Mouse (Mus musculus): ENCODE measurements at regions not wholly inside any gene's neighbourhood (a gene's known extent, or its start where the extent isn't known, plus 50 kb on each side); places are given as distances from the start of the nearest gene placed in this dataset.
A peak's percentile ranks its signal among the peaks of the same experiment; 100 is the strongest.

DNA sequence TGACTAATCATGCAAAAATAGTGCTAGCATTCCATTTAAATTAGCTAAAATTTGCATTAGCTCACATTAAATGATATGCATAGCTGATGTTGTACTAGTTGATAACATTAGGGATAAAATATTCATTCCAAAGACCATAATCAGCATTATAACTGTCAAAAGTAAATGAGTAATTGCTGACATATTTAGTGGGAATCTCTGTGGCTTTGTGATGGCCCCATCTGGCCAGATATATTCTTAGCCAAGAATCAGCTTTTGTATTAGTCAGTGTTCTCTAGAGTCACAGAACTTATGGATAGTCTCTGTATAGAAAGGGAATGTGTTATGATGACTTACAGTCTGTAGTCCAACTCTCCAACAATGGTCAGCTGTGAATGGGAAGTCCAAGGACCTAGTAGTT is 171.2 kb downstream of the Gria2 start:
- no peak for DNase-seq (ENCODE audit: low spot score)

GRCm38 (mm10) chr3:80610414-80610813 is 192.2 kb downstream of the Gria2 start:
- DNase-seq (ENCODE audit: low spot score) = no peak

GRCm38 (mm10) chr3:80608467-80608866 is 194.2 kb downstream of the Gria2 start:
- peak; percentile 36 for DNase-seq (ENCODE audit: low spot score)

DNA sequence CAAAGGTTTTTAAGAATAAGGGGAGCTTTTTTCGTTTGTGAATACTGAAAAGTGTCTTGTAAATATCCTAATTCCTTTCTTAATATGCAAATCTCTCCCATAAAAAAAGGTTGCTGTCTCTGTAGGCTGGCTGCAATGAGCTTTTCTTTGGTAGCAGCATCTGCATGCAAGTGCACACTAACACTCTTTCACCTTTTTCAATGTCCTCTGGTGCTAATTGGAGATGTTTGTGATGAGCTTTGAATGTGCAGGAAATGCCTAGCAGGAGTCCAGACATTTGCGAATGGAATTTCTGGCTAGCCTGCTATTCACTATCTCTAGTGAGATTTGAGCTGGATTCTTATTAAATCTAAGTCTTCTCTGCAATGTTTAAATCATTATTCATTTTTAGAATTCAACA is 194.8 kb downstream of the Gria2 start:
- peak; percentile 1 for DNase-seq (ENCODE audit: low spot score)

GRCm38 (mm10) chr3:80597549-80597948 is 205.1 kb downstream of the Gria2 start:
- DNase-seq (ENCODE audit: low spot score) = no peak

- DNase-seq (ENCODE audit: low spot score) = no peak
Observed at GRCm38 (mm10) chr3:80567514-80567913, 235.1 kb downstream of the Gria2 start.

DNA sequence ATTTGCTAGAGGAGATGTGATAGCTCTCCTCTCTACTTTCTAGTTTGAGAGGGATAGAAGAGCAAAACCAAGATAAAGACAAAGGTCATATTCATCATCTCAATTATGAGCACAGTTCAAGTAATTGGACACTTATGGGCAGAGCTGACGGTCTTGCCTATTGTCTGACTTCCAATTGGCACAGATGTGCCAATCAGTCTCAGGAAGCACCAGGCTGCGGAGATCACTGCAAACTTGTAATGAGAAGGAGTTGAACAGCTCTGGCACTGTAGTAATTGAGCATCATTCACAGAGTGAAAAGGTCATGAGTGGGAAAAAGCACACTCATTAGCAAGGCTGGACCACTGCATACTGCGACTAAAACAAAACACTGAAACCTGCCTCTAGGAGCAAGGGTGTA is 236.4 kb downstream of the Gria2 start:
- no peak for DNase-seq (ENCODE audit: low spot score)

DNA sequence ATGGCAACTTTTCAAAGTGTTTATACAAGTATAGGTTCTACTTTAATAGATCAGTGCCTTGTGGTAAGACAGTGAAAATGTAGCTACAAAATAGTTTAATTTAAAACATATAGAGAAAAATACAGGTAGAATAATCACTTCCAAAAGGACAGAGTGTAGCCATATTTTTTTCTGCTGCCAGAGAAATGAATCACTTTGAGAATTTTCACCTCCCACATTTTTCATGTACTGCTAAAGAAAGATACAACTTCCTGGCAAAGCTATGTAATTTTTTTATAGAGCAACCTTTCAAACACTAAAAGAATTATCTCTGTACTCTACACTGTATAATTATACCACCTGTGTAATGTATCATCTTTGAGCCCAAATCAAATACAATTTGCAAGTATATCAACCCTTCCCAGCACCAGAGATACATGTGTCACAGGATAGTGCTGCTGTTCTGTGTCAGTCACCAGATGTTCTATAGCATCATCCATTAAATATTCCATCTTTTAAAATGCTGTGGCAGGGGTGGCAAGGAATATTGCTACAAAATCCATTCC is 256.4 kb downstream of the Gria2 start:
- DNase-seq (ENCODE audit: low spot score) = no peak

- DNase-seq (ENCODE audit: low spot score) = no peak
Observed at GRCm38 (mm10) chr3:80543783-80544182, 258.9 kb downstream of the Gria2 start.

GRCm38 (mm10) chr3:80541382-80541781 is 261.3 kb downstream of the Gria2 start:
- DNase-seq (ENCODE audit: low spot score) = no peak

DNA sequence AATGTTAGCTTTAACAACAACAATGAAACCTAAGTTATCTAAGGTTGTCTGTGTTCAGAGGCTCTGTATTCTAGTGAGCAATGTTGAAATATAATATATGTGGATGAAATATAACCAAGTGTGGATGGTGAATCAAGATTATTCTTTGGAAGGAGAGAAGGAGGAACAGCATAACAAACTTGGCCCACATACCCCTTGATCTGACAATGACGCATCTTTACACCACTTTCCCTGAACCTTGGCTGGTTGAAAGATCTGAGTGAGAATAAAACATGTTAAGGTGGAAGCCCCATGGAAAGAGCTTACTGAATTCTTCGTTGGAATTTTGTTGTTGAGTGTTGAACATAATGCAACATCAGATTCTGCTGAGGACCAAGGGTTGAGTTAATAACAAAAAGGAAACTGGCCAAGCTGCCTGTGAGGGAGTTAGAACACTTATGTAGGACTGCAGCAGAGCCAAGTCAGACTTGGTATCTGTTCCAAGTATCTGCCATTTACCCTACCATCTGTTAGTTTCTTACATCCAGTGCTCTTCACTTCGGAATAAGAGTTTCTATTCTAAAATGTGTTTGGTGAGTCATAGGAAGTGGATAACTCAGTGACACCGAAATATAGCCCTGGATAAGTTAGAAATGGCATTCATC is 268.8 kb downstream of the Gria2 start:
- DNase-seq (ENCODE audit: low spot score) = no peak

DNA sequence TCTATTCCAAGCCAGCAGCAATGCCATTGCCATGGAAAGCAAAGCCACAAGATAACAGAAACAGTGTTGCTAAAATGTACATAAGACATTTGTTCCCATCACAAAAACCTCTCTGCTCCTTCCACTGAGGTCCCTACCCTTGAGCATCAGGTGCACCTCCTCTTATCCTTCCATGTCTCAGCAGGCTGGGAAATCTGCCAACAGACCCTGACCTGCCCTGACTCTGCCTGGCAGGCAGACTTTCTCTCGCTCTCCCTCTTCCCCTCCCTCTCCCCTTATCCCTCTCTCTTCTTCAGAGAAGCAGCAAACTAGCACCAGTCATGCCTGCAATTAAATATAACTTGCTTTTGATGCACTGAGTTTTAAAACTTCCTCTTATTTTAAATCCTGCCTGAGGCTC is 288.6 kb downstream of the Gria2 start:
- DNase-seq (ENCODE audit: low spot score) = no peak

GRCm38 (mm10) chr3:80509185-80509584 is 293.4 kb downstream of the Gria2 start:
- no peak for DNase-seq (ENCODE audit: low spot score)

DNA sequence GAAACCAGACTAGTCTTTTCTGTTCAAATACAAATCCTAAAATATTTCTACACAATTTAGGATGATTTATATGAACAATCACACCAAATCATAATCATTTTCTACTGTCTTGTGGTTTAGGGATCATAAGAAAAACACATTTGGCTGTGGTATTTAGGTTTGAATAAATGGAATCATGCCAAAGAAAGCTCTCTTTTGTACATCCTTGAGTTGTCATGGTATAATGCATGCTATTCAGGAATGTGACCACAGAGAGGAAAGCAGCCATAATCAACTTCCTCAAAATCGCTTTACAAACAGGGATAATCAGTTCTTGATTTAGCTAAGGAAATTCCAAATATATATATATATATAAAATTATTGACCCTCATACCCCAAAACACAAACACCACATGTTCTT is 295.9 kb downstream of the Gria2 start:
- DNase-seq (ENCODE audit: low spot score) = no peak

DNA sequence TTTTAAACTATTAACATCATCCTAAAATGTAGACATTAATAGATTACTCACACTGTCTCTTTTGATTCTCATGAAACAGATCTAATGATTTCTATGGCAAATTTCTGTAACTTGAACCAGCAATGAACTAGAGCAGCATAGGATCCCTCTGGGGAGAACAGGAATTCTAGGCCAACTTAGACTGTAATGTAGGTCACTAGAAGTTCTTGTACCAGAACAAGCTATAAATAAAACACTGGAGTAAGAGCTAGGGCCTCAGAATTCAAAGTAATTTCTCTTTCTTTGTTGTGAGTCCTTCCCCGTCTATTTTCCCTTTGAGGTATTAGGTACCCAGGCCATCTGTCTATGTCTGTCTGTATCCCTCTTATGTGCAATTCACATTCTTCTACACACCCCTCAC is 301.5 kb downstream of the Gria2 start:
- DNase-seq (ENCODE audit: low spot score) = no peak

- DNase-seq (ENCODE audit: low spot score) = no peak
Observed at GRCm38 (mm10) chr3:80496556-80496955, 306.1 kb downstream of the Gria2 start.

GRCm38 (mm10) chr3:80484168-80484833 is 318.3 kb downstream of the Gria2 start:
- no peak for DNase-seq (ENCODE audit: low spot score)

- no peak for DNase-seq (ENCODE audit: low spot score)
Observed at GRCm38 (mm10) chr3:80478676-80479075, 324.0 kb downstream of the Gria2 start.

DNA sequence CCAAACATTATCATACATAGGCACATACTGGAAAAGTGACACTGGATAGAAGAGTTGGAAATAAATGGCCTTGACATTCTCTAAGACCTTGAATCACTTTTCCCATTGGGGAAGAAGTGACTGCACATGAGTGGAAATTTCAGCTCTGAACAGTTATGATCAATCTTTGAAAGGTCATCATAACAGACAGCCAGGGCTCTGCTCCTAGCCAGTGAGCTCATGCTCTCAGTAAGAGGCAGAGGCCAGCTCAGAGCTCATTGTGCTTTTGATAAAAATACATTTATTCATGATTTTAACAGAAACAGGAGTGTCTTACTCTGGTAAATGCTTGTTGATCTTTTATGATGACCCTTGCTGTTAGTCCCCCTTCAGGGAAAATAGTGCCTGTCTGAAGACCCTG is 328.9 kb downstream of the Gria2 start:
- DNase-seq (ENCODE audit: low spot score) = no peak

Data from embryo, embryonic 10.5 days (tissue).